Comparison of ENCODE assay signal across 14 mouse cellular contexts in genomic region chr10:42189037-42189436, GRCm38 (mm10).
"Had no signal": no experiment of that assay in that cellular context is flagged by ENCODE, and none has a peak within 500 bp of the region (broad histone marks: within the 10 kb centered on the region; RNA-seq: fewer than 3 reads in every experiment).

No protein-coding gene starts in this region.

- H3K9me3 ChIP-seq: lung, embryonic 15.5 days had no signal

- H3K4me3 ChIP-seq: left cerebral cortex, adult 2 months; lung, embryonic 15.5 days had no signal

- H3K9ac ChIP-seq: liver, embryonic 14.5 days; lung, embryonic 15.5 days had no signal

- H3K27ac ChIP-seq: left cerebral cortex, adult 2 months; liver, embryonic 14.5 days; lung, embryonic 15.5 days; macrophage had no signal

- DNase-seq: kidney, adult 18-20 months; kidney, adult 9 months; kidney, postnatal 36 days; layer of hippocampus, postnatal 36 days; lung, adult 18-20 months; lung, postnatal 14 days; midbrain, embryonic 14.5 days; thymus, adult 18-20 months; thymus, postnatal 36 days had no signal

- H3K27me3 ChIP-seq: lung, embryonic 15.5 days had no signal

- H3K4me2 ChIP-seq: lung, embryonic 15.5 days; midbrain, embryonic 11.5 days had no signal
